Mouse (Mus musculus) intestine, postnatal 0 days (tissue): ENCODE data around the gene Smyd2. TPM values are rescaled to one million over a fixed set of nuclear protein-coding genes. Genes with fewer than 3 reads are reported as not detected.
A peak's percentile ranks its signal among the peaks of the same experiment; 100 is the strongest.

ENCODE experiments used
- ATAC-seq: fragments of 200-750 bp; cut with Nextera tagmentation; 2 replicates; pipeline ENCODE4 v1.8.0; 2017; ENCODE audit warnings: mild to moderate bottlenecking, moderate TSS enrichment, moderate library complexity
- H3K27ac ChIP-seq: fragments of 300-500 bp; sonication (generic); 2 replicates; pipeline ENCODE4 v1.5.1; 2014; ENCODE audit warnings: mild to moderate bottlenecking, low read depth, low read length, moderate library complexity
- H3K27me3 ChIP-seq: fragments of 300-500 bp; sonication (generic); replicated peaks from 2 replicates; pipeline ENCODE4 v1.6.1; 2014; ENCODE audit warnings: low read length, mixed read lengths; ENCODE audit not compliant: control insufficient read depth, insufficient read depth
- H3K36me3 ChIP-seq: fragments of 300-500 bp; sonication (generic); 2 replicates; pipeline ENCODE4 v1.6.1; 2014; ENCODE audit warnings: mild to moderate bottlenecking, moderate library complexity; ENCODE audit not compliant: control insufficient read depth, insufficient read depth
- H3K4me1 ChIP-seq: fragments of 300-500 bp; sonication (generic); replicated peaks from 2 replicates; pipeline ENCODE4 v1.6.1; 2014; ENCODE audit warnings: antibody characterized with exemption, low read length, mixed read lengths; ENCODE audit not compliant: control insufficient read depth, insufficient read depth
- H3K4me2 ChIP-seq: fragments of 300-500 bp; sonication (generic); replicated peaks from 2 replicates; pipeline ENCODE4 v1.6.1; 2014; ENCODE audit warnings: low read depth, mild to moderate bottlenecking, moderate library complexity
- H3K4me3 ChIP-seq: fragments of 300-500 bp; sonication (generic); 2 replicates; pipeline ENCODE4 v1.5.1; 2014; ENCODE audit warnings: low read depth, low read length
- H3K9ac ChIP-seq: fragments of 300-500 bp; sonication (generic); 2 replicates; pipeline ENCODE4 v1.6.1; 2014; ENCODE audit warnings: mild to moderate bottlenecking, low read depth, low read length
- H3K9me3 ChIP-seq: fragments of 300-500 bp; sonication (generic); 2 replicates; pipeline ENCODE4 v1.6.1; 2016; ENCODE audit warnings: mixed run types; ENCODE audit not compliant: control insufficient read depth
- CTCF ChIP-seq: sonication (generic); IDR thresholded peaks from 2 replicates; pipeline ENCODE4 v1.5.1; 2016; ENCODE audit warnings: low read depth, mild to moderate bottlenecking, control low read depth, antibody characterized with exemption, moderate library complexity
- WGBS: fragments of 180-500 bp; shearing (Covaris S2); extraction: QIAGEN DNeasy Blood & Tissue Kit; methylation state at CpG from one replicate; pipeline ENCODE4 v1.1.7; 2014; 5-methylcytosine and 5-hydroxymethylcytosine counted together
- polyA plus RNA-seq: library from polyadenylated mRNA; unstranded; fragments of >200 nt; fragmentation: Nextera tagmentation; extraction: Ambion mirVana; gene quantifications from 2 replicates; pipeline ENCODE4 v1.2.1, GENCODE M21; 2015

Gene Smyd2
- 47.1 and 48.1 TPM in 2 replicates for polyA plus RNA-seq

DNA sequence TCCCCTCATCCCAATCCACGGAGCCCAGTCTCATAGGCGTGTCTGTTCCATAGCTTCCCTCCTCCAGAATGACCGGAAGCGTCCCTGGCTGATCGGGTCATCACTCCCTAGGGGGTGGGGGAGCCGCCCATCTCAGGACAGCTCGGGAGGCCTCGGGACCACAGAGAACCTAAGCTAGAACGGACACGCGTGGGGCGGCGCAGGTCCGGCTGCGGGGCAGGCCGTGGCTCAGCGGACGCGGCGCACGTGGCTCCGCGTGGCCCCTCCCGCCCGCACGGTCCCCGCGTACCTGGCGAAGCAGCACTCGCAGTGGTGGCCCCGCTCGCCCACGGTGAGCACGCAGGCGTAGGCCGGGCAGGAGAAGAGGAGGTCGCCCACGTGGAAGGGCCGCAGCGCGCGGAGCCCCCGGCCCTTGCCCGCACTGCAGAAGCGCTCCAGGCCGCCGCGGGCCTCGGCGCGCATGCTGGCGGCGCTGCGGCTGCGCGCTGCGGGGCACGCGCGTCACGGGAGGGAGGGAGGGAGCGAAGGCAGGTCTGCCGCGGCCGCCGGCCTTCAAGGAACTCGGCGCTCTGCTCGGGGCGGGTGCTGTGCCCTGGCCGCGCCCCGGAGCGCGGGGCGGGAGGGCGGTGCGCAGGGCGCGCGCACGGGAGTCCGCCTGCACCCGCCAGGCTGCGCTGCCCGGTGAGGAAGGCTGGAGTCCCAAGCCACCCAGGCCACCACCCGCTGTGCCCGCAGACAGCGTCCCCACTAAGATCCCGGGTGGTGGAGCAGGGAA, at the start of gene Smyd2:
Smyd2 (minus strand) TSS at position 546 of the 775 bp plus-strand sequence.
- ATAC-seq = peak; percentile 96
- Histone ChIP-seq H3K27ac (peak within 1 kb of the TSS; percentile 65), H3K4me1 (0 out of 2 replicates have a peak, but pooled peaks cover 10% of the 10 kb centered on the region), H3K9ac (peak within 1 kb of the TSS; percentile 66), H3K4me3 (peak within 1 kb of the TSS; percentile 66), H3K36me3 (no peaks in the 10 kb centered on the region), H3K27me3 (no peaks in the 10 kb centered on the region), H3K9me3 (no peaks in the 10 kb centered on the region), H3K4me2 (peak within 1 kb of the TSS; percentile 87)
- WGBS = under 1% methylated on average over 79 of the region's 90 CpGs
- TF ChIP-seq CTCF = peak; percentile 49

DNA sequence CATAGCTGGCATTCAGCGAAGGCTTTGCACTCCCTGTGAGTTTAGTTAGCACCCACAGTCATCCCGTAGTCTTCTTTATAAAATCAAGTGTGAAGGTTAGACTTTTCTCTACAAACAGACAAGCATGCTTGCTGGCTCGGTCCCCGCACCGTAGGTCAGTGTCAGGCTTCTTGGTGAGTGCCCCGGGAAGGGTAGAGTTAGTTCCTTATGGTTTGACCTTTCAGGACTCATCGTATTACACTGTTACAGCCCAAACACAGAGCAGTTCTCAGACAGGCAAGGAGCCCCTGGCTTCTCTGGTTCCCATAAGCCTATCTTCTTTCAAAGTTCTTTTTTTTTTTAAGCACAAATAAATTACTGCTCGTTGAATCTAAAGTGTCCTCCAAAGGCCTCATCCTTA, 48.2 kb upstream of the Smyd2 start:
- Histone ChIP-seq H3K27ac (no peak overlapping the region), H3K9me3 (no peaks in the 10 kb centered on the region), H3K9ac (no peak overlapping the region), H3K4me3 (no peak overlapping the region), H3K27me3 (no peaks in the 10 kb centered on the region), H3K4me2 (no peak overlapping the region), H3K4me1 (no peaks in the 10 kb centered on the region), H3K36me3 (no peaks in the 10 kb centered on the region)
- ATAC-seq = no peak
- 86% methylated on average over 8 of the region's 8 CpGs for WGBS
- no peak for TF ChIP-seq CTCF

DNA sequence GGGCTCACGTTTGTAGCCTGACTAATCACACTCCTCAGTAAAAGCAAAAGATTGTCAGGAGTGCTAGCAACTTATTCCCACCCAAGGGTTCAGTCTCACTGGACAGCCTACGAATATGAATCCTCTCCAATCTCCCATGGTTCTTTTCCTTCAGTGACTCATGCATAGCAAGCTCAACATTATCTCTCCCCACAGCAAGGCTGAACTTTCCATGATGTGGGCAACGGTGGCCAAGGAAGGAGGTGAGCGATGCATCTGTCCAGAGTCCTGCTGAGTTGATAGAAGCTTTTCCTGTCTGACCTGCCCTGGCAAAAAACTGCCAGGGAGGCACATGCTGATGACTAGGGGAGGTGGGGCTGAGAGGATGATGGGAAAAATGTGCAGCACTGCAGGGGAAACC, 45.9 kb upstream of the Smyd2 start:
- Histone ChIP-seq H3K4me2 (no peak overlapping the region), H3K4me1 (no peaks in the 10 kb centered on the region), H3K27me3 (no peaks in the 10 kb centered on the region), H3K9me3 (no peaks in the 10 kb centered on the region), H3K27ac (no peak overlapping the region), H3K9ac (no peak overlapping the region), H3K36me3 (no peaks in the 10 kb centered on the region), H3K4me3 (no peak overlapping the region)
- TF ChIP-seq CTCF = no peak
- 59% methylated on average over 4 of the region's 4 CpGs for WGBS
- ATAC-seq = no peak

DNA sequence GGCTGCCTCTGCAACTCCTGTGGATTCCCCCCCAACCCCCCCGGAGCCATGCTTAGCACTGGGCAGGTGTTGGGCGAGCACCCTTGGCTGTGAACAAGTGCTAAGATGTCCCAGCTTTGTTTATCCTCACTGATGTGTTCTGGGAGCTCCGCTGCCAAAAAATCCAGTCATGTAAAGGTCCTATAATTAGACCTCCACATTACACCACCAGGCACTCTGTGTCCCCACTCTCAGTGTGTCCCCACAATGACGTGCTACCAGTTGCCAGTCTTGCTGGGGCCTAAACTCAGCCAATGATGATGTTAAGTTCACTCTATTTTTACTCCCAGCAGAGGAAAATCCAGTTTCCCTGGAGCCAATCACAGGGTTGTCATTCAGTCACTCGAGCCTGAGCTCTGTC, 38.3 kb upstream of the Smyd2 start:
- 61% methylated on average over 5 of the region's 5 CpGs for WGBS
- Histone ChIP-seq H3K4me2 (no peak overlapping the region), H3K27ac (no peak overlapping the region), H3K36me3 (no peaks in the 10 kb centered on the region), H3K4me3 (no peak overlapping the region), H3K9ac (no peak overlapping the region), H3K9me3 (no peaks in the 10 kb centered on the region), H3K4me1 (no peaks in the 10 kb centered on the region), H3K27me3 (no peaks in the 10 kb centered on the region)
- TF ChIP-seq CTCF = no peak
- no peak for ATAC-seq

DNA sequence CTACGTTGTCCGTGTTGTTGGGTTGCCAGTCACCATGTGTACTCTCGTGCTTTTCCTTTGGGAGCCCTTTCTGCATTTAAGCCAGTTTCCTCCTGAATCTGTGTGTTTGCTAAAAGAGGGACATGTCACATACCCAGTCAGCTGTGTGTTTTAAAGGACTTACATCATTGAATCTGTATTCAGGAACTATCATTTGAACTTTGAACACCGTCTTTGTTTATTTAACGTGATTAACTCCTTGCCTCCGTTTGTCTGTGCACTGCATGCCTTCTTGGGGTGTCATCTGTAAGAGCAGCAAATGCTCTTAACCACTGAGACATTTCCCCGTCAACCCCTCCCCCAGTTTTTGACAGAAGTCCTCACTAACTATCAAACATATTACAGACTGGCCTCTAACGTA, 37.6 kb upstream of the Smyd2 start:
- ATAC-seq = peak; percentile 53
- no peak overlapping the region for H3K4me2 ChIP-seq
- no peaks in the 10 kb centered on the region for H3K4me1 ChIP-seq
- H3K4me3 ChIP-seq = no peak overlapping the region
- TF ChIP-seq CTCF = no peak
- no peaks in the 10 kb centered on the region for H3K9me3 ChIP-seq
- no peaks in the 10 kb centered on the region for H3K36me3 ChIP-seq
- WGBS = 33% methylated on average over 8 of the region's 8 CpGs
- H3K27me3 ChIP-seq = no peaks in the 10 kb centered on the region
- no peak overlapping the region for H3K9ac ChIP-seq
- no peak overlapping the region for H3K27ac ChIP-seq

GRCm38 (mm10) chr1:189951861-189952260, 29.7 kb upstream of the Smyd2 start:
- no peaks in the 10 kb centered on the region for H3K36me3 ChIP-seq
- H3K27ac ChIP-seq = no peak overlapping the region
- H3K9me3 ChIP-seq = no peaks in the 10 kb centered on the region
- no peak for ATAC-seq
- H3K27me3 ChIP-seq = no peaks in the 10 kb centered on the region
- no peak overlapping the region for H3K9ac ChIP-seq
- H3K4me3 ChIP-seq = no peak overlapping the region
- TF ChIP-seq CTCF = no peak
- 78% methylated on average over 6 of the region's 6 CpGs for WGBS
- no peak overlapping the region for H3K4me2 ChIP-seq
- no peaks in the 10 kb centered on the region for H3K4me1 ChIP-seq
